Mouse (Mus musculus): Measurements from ENCODE around the gene Sox18. TPM values are rescaled to one million over a fixed set of nuclear protein-coding genes. Genes with fewer than 3 reads are reported as not detected.

The Sox18 gene
- total RNA-seq, 2 experiments from 2014 or later: 18.1 to 20.2 TPM

DNA sequence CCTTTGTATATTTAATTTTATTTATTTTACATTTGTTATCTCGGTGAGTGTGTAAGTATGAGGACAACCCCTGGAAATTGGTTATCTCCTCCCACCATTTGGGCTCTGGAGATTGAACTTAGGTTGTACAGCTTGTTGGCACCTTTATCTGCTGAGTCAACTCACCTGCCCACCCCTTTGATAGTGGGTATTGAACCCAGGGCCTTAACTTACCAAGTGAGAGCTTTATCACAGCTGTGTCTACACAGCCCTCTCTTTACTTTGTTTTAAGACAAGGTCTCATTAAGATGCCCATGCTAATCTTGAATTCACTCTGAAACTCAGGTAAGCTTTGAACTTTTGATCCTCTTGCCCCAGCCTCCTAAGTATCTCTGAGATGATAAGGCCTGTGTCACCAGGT, 10.5 kb upstream of the Sox18 start:
- DNase-seq (ENCODE audit: low spot score in 2 of 2): no peak

DNA sequence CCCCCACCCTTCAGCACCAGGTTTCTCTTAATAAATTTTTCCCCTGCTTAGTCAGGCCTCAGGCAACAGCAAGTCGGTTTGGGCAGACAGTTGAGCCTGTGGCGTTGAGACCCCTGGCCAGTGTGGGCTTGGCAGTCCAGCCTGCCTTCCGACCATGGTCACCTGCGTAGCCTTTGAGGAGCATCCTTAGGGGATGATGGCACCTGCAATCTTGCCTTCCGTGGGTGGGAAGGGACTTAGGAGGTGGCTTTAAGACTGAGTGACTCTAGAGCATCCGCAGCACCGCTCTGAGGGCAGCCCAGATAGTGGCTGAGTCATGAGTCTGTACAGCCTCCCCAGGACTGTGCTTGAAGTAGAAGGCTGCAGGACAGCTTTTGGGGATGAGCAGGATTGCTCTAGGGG, 9.3 kb upstream of the Sox18 start:
- no peak for DNase-seq (ENCODE audit: low spot score in 2 of 2)

DNA sequence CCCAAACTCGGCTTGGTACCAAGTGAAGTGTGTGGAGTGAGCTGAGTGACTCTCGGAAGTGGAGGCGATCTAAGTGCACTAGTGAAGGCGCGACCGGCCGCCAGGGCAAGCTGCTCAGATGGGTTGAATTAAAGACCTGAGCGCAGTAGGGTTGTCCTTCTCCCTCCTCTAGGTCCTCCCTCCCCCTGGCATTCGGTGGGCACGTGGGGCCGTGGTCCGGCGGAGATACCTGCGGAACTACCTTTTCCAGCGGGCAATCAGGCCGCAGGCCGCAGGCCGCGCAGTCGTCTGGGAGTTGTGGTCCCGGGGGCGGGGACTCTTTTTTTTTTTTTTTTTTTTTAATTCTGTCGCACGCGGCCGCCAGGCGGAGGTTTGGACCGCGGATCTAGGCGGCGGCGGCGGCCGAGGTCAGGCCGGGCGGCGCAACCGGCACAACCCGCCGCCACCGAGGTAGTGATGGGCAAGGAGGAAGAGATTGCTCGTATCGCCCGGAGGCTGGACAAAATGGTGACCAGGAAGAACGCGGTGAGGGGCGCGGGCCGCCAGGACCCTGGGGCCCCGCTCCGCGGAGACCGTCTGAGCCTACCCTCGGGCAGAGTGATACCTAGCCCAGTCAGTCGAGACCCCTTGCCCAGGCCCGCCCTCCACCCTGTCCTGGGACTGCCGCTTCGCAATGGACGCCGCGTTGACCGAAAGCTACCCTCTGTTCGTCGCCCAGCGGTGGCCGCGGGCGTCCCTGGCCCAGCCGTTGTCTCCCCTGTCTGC, 8.7 kb upstream of the Sox18 start, which contains the start of gene Tcea2:
Gene Tcea2, plus strand, starts transcription at position 360 of the 765 bp plus-strand sequence.
- DNase-seq (ENCODE audit: low spot score in 2 of 2): peak; percentile 71 to 77

DNA sequence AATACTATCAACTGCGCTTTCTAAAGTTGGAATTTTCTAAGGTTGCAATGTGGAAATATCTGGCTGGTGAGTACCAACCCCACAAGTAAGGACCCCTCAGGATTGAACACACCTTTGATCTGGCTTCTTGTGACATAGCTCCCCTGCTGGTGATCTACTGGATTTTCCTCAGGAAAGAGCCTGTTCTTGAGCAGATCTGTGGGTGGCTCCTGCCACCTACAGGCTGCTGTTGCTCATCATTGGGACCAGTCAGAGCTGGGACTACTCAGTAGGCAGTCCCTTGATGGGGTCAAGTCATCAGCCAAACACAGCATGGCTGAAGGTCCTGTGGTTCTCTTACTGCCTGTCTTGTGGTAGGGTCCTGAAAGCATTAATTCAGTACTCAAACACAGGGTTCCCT, 7.3 kb upstream of the Sox18 start:
- peak; percentile 75 to 86 for DNase-seq (ENCODE audit: low spot score in 2 of 2)

DNA sequence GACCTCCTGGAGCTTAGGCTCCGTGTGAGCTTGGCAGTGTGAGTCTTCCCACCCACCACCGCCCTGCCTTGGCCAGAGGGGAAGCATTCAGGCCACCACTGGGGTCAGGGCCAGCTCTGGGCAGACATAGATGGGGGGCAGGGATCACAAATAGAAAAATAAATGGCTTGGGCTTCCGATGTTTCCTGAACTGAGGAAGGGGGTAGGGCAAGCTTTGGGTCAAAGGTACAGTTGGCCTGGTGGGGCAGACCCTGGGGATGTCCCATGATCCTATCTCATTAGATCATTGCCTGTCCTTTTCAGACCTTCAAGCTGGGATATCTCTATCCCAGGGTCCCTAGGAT, 6.3 kb upstream of the Sox18 start:
- no peak for DNase-seq (ENCODE audit: low spot score in 2 of 2)

DNA sequence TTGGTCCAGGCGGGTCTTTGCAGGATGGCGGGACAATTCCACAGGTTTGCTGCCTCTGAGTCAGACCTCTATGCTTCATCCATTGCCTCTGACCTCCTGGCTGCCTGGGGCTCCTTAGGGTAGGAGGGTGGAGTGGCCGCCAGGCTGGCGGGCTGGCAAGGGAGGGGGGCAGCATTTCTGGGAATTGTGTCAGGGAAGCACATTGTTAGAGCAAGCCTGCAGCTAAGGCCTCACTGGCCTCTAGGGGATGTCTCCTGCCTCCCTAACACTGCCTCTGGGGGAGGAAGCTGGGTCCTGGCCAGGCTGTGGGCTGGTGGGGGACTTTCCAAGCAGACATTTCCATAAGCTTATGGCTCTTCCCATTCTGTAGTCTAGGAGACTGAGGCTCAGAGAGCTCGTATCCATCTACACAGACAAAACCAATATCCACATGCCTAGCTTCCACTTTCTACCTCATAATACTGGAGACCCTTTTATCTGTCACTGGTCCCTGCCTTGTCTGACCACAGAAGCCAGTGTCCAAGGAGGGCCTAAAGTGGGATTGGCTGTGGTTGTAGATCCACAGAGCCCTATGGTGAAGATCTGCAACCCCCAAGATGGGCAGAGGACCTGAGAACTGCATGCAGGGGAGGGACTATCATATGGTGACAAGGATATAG, 5.8 kb upstream of the Sox18 start:
- DNase-seq (ENCODE audit: low spot score in 2 of 2): no peak

DNA sequence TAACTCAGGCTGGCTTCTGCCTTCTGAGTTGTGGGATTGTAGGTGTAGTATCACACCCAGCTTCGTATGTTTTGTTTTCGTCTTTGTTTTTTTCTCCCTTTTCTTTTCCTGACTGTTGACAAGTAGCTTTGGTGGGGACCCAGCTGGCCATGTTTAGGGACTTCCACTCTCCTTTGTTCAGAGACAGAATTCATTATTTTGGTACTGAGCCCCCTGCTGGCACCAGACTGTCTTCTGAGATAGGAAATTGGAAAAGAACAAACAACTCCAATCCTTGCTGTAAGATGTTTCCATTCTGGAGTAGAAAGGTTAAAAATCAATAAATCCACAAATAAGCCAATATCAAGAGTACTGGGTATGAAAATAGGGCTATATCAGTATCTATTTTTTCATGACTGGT, 5.0 kb upstream of the Sox18 start:
- peak in 1 of 2 experiments; percentile 54 for DNase-seq (ENCODE audit: low spot score in 2 of 2)

DNA sequence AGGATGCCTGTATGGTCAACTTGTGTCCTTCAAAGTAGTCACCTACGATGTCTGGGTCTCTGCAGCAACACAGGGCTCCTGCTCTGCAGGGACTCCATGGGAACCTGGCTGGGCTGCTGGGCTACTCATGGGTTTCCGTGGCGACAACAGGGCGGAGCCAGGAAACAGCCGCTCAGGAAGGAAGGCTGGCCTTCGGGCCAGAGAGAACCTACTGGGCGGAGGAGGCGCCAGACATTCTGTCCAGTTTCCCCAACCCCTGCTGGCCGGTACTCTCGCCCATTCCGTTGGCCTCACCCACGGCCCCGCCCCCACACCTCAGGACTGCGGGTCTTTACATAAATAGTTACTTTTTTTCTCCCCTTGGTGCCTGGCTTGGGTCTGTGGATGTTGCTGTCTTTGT, 4.0 kb upstream of the Sox18 start:
- peak in 1 of 2 experiments; percentile 69 for DNase-seq (ENCODE audit: low spot score in 2 of 2)

DNA sequence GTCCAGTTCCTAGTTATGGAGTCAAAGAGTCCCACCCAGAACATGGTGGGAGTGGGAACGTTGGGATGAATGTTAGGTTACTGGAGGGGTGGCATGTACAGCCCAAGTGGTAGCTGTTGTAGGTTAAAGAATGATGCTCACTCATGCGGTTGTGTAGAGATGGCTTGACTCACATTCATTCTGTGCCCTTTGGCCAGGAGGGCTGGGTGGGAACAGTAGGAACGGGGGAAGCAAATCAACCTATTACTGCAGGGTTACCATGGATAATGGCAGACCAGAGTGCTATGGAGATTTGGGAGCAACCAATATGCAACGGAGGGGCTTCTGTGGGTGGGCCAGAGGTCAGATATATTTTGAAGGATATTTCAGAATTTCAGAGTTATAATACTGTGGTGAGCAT, 3.5 kb upstream of the Sox18 start:
- no peak for DNase-seq (ENCODE audit: low spot score in 2 of 2)

DNA sequence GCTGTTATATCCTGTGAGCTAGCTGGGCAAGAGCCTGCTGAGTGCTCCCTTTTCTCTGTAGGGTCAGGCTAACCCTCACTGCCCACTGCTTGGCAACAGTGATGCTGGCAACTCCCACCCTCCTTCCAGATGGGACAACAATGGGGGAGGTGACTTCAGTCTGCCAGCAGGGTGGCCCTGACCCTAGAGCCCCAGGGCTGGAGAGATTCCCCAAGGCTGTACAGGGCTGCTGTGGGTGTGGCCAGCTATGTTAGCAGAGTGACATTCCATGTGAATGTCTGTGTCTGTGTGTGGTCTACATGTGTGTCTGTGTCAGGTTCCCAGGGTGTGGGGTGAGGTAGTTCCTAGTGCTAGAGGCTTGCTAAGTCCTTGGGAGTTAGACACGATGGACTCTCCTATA, 2.1 kb upstream of the Sox18 start:
- no peak for DNase-seq (ENCODE audit: low spot score in 2 of 2)

DNA sequence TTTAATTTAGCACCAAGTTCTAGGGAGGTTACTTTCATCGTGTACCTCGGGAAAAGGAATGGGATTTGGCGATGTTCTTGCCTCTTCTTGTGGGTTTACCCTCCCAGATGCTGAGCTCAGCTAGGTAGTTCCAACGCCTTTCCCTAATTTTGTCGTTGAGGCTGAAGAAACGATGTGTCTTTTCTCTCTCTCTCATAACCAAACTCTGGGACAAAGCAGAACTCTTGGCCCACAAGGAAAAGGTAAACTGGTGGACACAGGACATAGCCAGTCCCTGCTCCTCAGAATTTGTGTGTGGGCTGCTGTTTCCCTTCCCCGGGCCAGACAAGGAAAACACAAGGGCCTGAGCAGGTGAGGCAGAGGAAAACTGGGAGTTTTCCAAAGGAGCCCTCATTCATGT, 544 bp upstream of the Sox18 start:
- DNase-seq (ENCODE audit: low spot score in 2 of 2): no peak

DNA sequence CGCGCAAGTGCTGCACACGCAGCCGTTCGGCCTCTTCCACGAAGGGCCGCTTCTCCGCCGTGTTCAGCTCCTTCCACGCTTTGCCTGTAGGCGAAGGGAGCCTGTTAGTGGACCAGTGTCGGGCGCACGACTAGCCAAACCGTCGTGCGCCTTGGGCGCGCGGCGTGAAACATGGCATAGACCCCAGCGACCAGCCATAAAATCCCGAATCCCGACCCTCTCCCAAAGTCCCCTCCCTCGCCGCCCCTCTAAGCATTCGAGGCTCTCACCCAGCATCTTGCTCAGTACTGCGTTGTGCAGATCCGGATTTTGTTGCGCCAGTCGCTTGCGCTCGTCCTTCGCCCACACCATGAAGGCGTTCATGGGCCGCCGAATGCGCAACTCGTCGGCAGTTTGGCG, 528 bp downstream of the Sox18 start:
- no peak for DNase-seq (ENCODE audit: low spot score in 2 of 2)

DNA sequence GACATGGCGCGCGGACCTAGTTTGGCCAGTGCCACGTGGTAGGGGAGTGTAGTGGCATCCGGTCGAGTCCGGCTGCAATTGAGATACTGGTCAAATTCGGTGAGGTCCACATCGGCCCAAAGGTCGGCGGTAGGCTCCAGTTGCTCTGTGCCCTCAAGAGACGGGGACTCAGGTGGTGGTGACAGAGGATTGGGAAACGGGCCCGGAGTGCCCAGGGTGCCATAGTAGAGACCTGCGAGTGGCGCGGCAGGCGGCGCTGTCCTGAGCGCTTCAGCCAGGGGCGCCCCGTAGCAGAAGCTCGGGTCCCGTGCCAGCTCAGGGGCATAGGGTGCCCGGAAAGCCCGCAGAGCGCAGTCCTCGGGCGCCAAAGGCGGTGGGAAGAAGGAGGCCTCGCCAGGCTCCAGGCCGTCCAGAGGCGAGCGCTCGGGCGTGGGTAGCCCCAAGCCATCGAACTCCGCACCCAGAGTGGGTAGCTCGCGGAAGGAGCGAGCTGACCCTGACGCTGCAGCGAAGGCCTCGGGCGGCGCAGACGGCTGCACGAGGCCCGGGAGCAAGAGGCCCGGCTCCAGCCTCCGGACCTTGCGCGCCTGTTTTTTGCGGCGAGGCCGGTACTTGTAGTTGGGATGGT, 1.0 kb downstream of the Sox18 start:
- no peak for DNase-seq (ENCODE audit: low spot score in 2 of 2)

DNA sequence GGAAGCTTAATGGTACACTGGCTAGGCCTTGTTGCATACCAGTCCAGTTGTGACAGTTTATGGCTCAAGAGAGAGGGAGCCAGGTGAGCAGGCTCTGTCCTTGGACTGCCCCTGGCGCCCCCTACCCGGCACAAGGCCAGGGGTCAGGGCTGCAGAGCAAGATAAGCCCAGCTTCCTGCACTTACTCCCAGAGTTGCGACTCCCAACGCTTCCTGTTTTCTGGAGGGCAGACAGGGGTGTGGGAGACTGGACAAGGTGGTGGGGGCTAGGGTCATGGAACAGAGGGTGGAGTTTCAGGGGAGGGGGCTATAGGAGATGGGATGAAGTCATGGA, 8.2 kb downstream of the Sox18 start:
- no peak for DNase-seq (ENCODE audit: low spot score in 2 of 2)

DNA sequence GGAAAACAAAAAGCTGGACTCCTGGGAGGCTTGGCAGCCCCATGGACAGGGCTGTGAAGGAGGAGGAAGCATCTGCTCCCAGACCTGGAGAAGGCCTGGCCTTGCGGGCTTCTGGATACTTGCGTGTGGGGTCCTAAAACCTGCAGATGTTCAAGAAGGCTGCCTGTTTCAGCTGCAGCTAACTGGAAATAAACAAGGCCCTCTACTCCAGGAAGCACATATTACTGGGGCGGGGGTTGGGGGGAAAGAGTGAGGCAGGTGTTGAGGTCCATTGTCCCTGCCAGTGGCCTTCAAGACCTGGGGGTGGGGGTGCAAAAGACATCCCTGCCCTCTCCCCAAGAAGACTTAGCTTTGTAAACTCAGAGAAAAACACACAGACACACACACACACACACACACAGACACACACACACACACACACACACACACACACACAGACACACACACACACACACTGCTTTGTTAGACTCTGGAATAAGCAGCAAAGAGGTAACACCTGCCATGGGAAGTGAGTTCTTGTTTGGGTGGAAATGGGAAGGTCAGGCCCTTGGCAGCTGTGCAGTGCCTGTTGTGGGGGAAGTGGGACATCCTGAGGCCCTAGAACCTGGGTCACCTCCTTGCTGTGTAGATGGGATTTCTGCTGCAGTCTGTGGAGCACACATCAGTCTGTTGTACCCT, 8.7 kb downstream of the Sox18 start:
- DNase-seq (ENCODE audit: low spot score in 2 of 2): no peak

DNA sequence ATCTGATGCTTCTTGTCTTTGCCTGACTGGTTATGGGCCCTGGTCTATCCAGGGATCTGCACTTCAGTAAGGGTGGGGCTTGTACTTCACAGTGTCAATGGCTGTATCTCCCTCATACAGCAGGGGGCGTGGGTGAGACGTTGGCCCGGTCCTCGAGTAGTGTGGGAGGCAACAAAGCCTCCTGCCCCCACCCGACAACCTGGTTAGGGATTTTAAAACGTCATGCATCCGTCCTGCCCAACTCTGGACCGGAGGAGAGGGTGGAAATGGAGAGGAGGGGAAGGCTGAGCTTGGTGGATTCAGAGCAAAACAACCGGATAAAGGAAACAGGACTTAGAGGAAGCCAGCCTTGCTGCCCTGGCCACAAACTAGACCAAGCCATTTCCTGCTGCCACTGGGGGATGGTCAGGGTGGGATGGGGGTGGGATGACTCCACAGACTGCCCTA, 11.8 kb downstream of the Sox18 start:
- DNase-seq (ENCODE audit: low spot score in 2 of 2): peak; percentile 88 to 89

DNA sequence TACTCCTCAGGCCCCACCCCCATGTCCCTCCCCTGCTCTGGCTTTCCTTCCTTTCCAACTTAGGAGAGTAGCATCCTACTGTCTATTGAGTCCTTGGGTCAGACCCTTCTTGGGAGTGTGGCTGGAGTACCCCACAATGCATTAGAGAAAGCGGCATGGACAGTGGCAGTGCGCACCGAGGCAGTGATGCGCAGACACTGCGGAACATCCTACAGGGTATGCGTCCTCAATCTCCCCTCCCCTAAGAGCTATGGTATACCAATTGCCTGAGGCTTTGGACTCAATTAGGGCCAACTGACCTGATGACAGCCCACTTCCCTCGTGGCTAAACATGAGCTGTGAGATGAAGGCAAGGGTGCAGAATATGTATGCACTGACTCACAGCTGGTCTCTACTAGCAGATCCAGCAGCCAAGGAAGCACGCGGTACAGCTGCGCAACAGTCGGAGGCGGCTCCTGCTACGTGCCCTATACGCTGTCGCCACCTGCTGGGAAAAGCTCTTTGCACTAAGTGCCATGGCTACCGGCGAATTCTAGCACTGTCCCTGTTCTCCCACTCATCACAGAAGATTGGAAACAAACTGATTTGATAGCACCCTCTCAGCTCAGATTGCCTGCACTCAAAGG, 12.4 kb downstream of the Sox18 start:
- peak in 1 of 2 experiments; percentile 62 for DNase-seq (ENCODE audit: low spot score in 2 of 2)

DNA sequence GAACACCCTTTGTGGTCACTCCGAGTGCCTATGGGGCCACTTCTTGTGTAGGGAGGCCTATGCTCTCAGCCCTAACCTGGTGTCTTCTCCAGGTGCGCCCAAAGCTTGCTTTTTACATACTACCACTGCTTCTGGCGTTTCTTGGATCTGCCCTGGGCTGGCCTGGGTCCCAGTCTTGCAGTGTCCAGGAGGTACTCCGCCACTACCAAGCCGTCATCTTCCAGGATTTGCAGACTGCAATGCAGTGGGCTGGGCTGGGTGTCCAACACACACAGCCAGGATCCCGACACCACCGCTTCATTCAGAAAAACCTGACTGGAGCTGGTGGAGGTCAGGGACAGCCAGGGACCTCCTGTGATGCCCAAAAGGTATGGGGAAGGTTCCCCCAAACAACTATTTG, 12.9 kb downstream of the Sox18 start:
- no peak for DNase-seq (ENCODE audit: low spot score in 2 of 2)

DNA sequence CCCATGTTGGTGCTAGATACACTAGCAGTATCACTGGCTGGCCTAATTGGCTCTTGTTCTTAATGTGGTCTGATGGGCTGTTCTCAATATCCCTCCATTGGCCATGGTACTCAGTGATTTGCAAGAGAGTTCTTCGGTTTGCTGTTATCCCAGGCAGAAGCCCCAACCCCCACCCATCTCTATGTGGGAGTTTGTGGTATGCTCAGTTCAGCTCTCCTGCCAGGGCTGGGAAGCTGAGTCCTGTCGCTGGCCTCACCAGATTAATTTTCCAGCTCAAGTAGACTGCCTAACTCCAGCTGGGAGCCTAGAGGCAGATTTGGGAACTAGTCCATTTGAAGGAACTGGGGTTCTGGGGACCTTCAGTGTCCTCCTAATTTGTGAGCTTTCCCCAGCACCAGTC, 14.0 kb downstream of the Sox18 start:
- DNase-seq (ENCODE audit: low spot score in 2 of 2): no peak

DNA sequence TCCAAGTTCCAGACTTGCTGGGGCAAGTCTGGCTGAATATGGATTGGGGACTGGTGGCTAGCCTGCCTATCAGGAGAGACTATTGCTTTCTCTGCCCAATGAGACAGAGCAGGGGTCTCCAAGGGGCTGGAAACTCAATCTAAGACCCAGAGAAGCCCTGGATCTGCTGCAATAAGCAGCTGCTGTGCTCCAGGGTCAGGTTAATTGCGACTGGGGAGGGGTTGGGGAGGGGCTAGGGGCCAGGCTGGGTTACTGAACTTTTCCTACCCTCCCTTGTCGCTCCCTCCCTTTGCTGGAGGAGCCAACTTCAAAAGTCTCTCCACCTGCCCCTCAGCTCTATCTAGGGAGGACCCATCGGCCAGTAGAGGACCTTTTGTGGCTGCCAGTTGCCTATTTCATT, 14.7 kb downstream of the Sox18 start, which contains the start of gene Gm29797:
Gene Gm29797, plus strand, starts transcription at position 301 of the 400 bp plus-strand sequence.
- DNase-seq (ENCODE audit: low spot score in 2 of 2): no peak

DNA sequence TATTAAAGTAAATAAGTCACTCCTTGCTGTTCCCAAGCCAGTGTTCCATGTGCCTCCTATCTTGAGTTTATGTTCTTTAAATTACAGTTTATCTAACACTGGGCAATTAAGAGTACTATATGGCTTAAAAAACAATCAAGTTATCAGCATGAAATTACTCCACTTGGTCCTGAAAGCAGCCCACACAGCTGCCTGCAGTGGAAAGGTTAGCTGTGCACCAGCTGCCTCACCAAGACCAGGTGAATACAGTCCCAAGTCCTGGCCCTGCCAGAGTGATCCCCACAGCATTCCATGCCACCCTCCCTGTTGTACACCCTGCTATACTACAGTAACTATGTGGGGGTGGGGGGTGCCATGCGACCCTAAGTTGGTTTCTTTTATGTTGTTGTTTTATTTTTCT, 17.9 kb downstream of the Sox18 start:
- no peak for DNase-seq (ENCODE audit: low spot score in 2 of 2)
